Mouse (Mus musculus): ENCODE measurements around the gene Aicda.

Aicda gene

GRCm38 (mm10) chr6:122553606-122554005 is at the start of gene Aicda:
Aicda (plus strand) TSS chr6:122553801.
- CTCF ChIA-PET = interaction anchor here (0.6 to 1.0 kb wide), 11 partner anchors 9 to 283 kb away, joined by 3 to 8 read pairs (median 4); no protein-coding TSS in a partner anchor
- POLR2A ChIA-PET = interaction anchor here in 3 of 4 experiments (0.6 to 1.6 kb wide), 7 partner anchors 14 to 256 kb away, joined by 3 to 4 read pairs (median 3); partner anchors contain the start of gene Dppa3 (in 1 of the 3)

- ChIA-PET POLR2A (interaction anchor here in 1 of 4 experiments (1.4 to 2.5 kb wide), 3 partner anchors 9 to 102 kb away, joined by 4 to 8 read pairs (median 5); no protein-coding TSS in a partner anchor), CTCF (interaction anchor here in 3 of 4 experiments (0.7 to 1.0 kb wide), 3 partner anchors 42 to 88 kb away, joined by 3 to 4 read pairs (median 3); no protein-coding TSS in a partner anchor)
Measured at GRCm38 (mm10) chr6:122505041-122505440, 48.6 kb upstream of the Aicda start.

GRCm38 (mm10) chr6:122505545-122505944 is 48.1 kb upstream of the Aicda start, which contains the start of gene Mfap5:
Mfap5 (plus strand) TSS chr6:122505845.
- ChIA-PET POLR2A (interaction anchor here in 1 of 4 experiments (1.7 to 2.5 kb wide), 2 partner anchors 9 to 14 kb away, joined by 5 to 8 read pairs; no protein-coding TSS in a partner anchor), CTCF (interaction anchor here (0.5 to 1.7 kb wide), 5 partner anchors 9 to 18 kb away, joined by 3 to 6 read pairs (median 3); no protein-coding TSS in a partner anchor)

- ChIA-PET POLR2A (interaction anchor here in 2 of 4 experiments (1.0 to 1.5 kb wide), 4 partner anchors 14 to 200 kb away, joined by 3 to 5 read pairs (median 4); partner anchors contain the start of gene M6pr (in 1 of the 2)), CTCF (no interaction called here)
Measured at GRCm38 (mm10) chr6:122508494-122508893, 45.1 kb upstream of the Aicda start.

- POLR2A ChIA-PET = interaction anchor here (0.6 to 1.9 kb wide), 15 partner anchors 10 to 95 kb away, joined by 3 to 7 read pairs (median 4); no protein-coding TSS in a partner anchor
- CTCF ChIA-PET = interaction anchor here (0.6 to 1.5 kb wide), 10 partner anchors 10 to 239 kb away, joined by 3 to 9 read pairs (median 5); no protein-coding TSS in a partner anchor
Measured at GRCm38 (mm10) chr6:122512914-122513878, 40.4 kb upstream of the Aicda start.

GRCm38 (mm10) chr6:122514312-122514711 is 39.3 kb upstream of the Aicda start:
- POLR2A ChIA-PET = interaction anchor here (0.7 to 1.5 kb wide), 7 partner anchors 19 to 93 kb away, joined by 3 to 6 read pairs (median 3); no protein-coding TSS in a partner anchor
- CTCF ChIA-PET = interaction anchor here in 2 of 4 experiments (0.6 to 1.5 kb wide), 5 partner anchors 14 to 48 kb away, joined by 3 to 5 read pairs (median 5); no protein-coding TSS in a partner anchor

GRCm38 (mm10) chr6:122515762-122516161 is 37.8 kb upstream of the Aicda start:
- ChIA-PET CTCF (interaction anchor here (0.5 to 0.7 kb wide), 4 partner anchors 33 to 343 kb away, joined by 3 to 12 read pairs (median 4); no protein-coding TSS in a partner anchor), POLR2A (interaction anchor here (0.7 to 1.5 kb wide), 4 partner anchors 23 to 261 kb away, joined by 3 read pairs; no protein-coding TSS in a partner anchor)

- POLR2A ChIA-PET = interaction anchor here in 2 of 4 experiments (0.6 to 1.3 kb wide), 4 partner anchors 15 to 92 kb away, joined by 3 to 6 read pairs (median 4); partner anchors contain the start of gene Gdf3 (in 1 of the 2)
- CTCF ChIA-PET = interaction anchor here in 3 of 4 experiments (0.5 to 1.7 kb wide), 6 partner anchors 10 to 115 kb away, joined by 3 to 5 read pairs (median 3); no protein-coding TSS in a partner anchor
Measured at GRCm38 (mm10) chr6:122517668-122518067, 35.9 kb upstream of the Aicda start.

- CTCF ChIA-PET = interaction anchor here (0.5 to 3.1 kb wide), 21 partner anchors 9 to 961 kb away, joined by 3 to 15 read pairs (median 4); partner anchors contain the start of gene Mfap5 (in 1 of the 4)
- POLR2A ChIA-PET = interaction anchor here in 3 of 4 experiments (0.6 to 1.5 kb wide), 10 partner anchors 9 to 174 kb away, joined by 3 to 5 read pairs (median 4); partner anchors contain the start of gene Dppa3 (in 1 of the 3)
Measured at GRCm38 (mm10) chr6:122519384-122519783, 34.2 kb upstream of the Aicda start.

- POLR2A ChIA-PET = interaction anchor here in 3 of 4 experiments (1.0 to 2.2 kb wide), 5 partner anchors 10 to 87 kb away, joined by 3 to 15 read pairs (median 6); partner anchors contain the start of gene Gdf3 (in 1 of the 3)
- CTCF ChIA-PET = interaction anchor here (0.6 to 1.7 kb wide), 13 partner anchors 9 to 214 kb away, joined by 3 to 10 read pairs (median 5); partner anchors contain the start of gene M6pr (in 1 of the 4)
Measured at GRCm38 (mm10) chr6:122522595-122522994, 31.0 kb upstream of the Aicda start.

- POLR2A ChIA-PET = interaction anchor here in 3 of 4 experiments (0.7 to 2.2 kb wide), 15 partner anchors 10 to 220 kb away, joined by 3 to 15 read pairs (median 3); partner anchors contain the start of gene Gdf3 (in 1 of the 3)
- CTCF ChIA-PET = interaction anchor here (0.6 to 1.7 kb wide), 32 partner anchors 9 to 1201 kb away, joined by 3 to 11 read pairs (median 5); partner anchors contain the start of genes M6pr (in 1 of the 4), Mfap5 (in 1 of the 4) and Necap1 (in 1 of the 4)
Measured at GRCm38 (mm10) chr6:122523289-122523688, 30.3 kb upstream of the Aicda start.

GRCm38 (mm10) chr6:122527596-122527995 is 26.0 kb upstream of the Aicda start:
- POLR2A ChIA-PET = interaction anchor here (0.7 to 2.3 kb wide), 16 partner anchors 8 to 186 kb away, joined by 3 to 10 read pairs (median 4); partner anchors contain the start of gene Gdf3 (in 2 of the 4)
- CTCF ChIA-PET = interaction anchor here (0.5 to 1.9 kb wide), 13 partner anchors 8 to 247 kb away, joined by 3 to 8 read pairs (median 4); partner anchors contain the start of genes Dppa3 (in 1 of the 4) and M6pr (in 1 of the 4)

- CTCF ChIA-PET = interaction anchor here (0.5 to 1.9 kb wide), 17 partner anchors 9 to 248 kb away, joined by 3 to 8 read pairs (median 4); partner anchors contain the start of genes Dppa3 (in 1 of the 4) and M6pr (in 1 of the 4)
Measured at GRCm38 (mm10) chr6:122528136-122528535, 25.5 kb upstream of the Aicda start.

GRCm38 (mm10) chr6:122531466-122532174 is 22.0 kb upstream of the Aicda start:
- POLR2A ChIA-PET = interaction anchor here in 3 of 4 experiments (0.7 to 2.5 kb wide), 6 partner anchors 25 to 1239 kb away, joined by 4 to 15 read pairs (median 10); partner anchors contain the start of gene Phc1 (in 1 of the 3)

More at GRCm38 (mm10) chr6:122528136-122528535, 25.5 kb upstream of the Aicda start:
- POLR2A ChIA-PET = interaction anchor here (0.6 to 2.3 kb wide), 22 partner anchors 8 to 187 kb away, joined by 3 to 10 read pairs (median 4); partner anchors contain the start of gene Gdf3 (in 2 of the 4)

GRCm38 (mm10) chr6:122532883-122533302 is 20.7 kb upstream of the Aicda start:
- ChIA-PET POLR2A (interaction anchor here (0.5 to 2.5 kb wide), 66 partner anchors 10 to 1174 kb away, joined by 3 to 19 read pairs (median 4); partner anchors contain the start of genes Aicda (in 1 of the 4), Gdf3 (in 1 of the 4), M6pr (in 1 of the 4) and Nanog (in 1 of the 4)), CTCF (interaction anchor here (0.6 to 2.9 kb wide), 25 partner anchors 10 to 976 kb away, joined by 3 to 31 read pairs (median 4); no protein-coding TSS in a partner anchor)

More at GRCm38 (mm10) chr6:122531466-122532174, 22.0 kb upstream of the Aicda start:
- CTCF ChIA-PET = interaction anchor here (0.6 to 2.9 kb wide), 8 partner anchors 8 to 101 kb away, joined by 3 to 31 read pairs (median 4); no protein-coding TSS in a partner anchor

GRCm38 (mm10) chr6:122534032-122534431 is 19.6 kb upstream of the Aicda start:
- CTCF ChIA-PET = interaction anchor here in 3 of 4 experiments (0.6 to 2.9 kb wide), 6 partner anchors 23 to 973 kb away, joined by 3 to 31 read pairs (median 6); no protein-coding TSS in a partner anchor
- POLR2A ChIA-PET = interaction anchor here in 3 of 4 experiments (0.6 to 2.5 kb wide), 22 partner anchors 11 to 267 kb away, joined by 3 to 19 read pairs (median 4); partner anchors contain the start of genes Gdf3 (in 1 of the 3) and Phc1 (in 1 of the 3)
